Mouse (Mus musculus): ENCODE data around the gene Mymx. TPM values are rescaled to one million over a fixed set of nuclear protein-coding genes. Genes with fewer than 3 reads are reported as not detected.

The Mymx gene
- polyA plus RNA-seq (2016; fragmentation: Nextera tagmentation; extraction: Ambion mirVana), result 0.24 and 0.92 TPM in 2 replicates

GRCm38 (mm10) chr17:45601877-45602304, at the start of gene Mymx:
Gene Mymx, minus strand, starts transcription at chr17:45602102.
- H3K27me3 ChIP-seq (replicated peaks), result 0 out of 2 replicates have a peak, but pooled peaks cover 3% of the 10 kb centered on the region
- H3K4me2 ChIP-seq, result peak within 1 kb of the TSS; percentile 52
- H3K27ac ChIP-seq (ENCODE audit: poor library complexity, severe bottlenecking), result peak within 1 kb of the TSS; percentile 23; the same call in 1 of the 2 replicates
- WGBS, result 35% methylated on average over 6 of the region's 6 CpGs
- H3K4me3 ChIP-seq, result no peak within 1 kb of the TSS; the same call in 1 of the 2 replicates
- 0 out of 2 replicates have a peak, but pooled peaks have one; percentile 30 for ATAC-seq (ENCODE audit: insufficient number of reproducible peaks, low FRiP score)
- peaks cover 38% of the 10 kb centered on the region for H3K4me1 ChIP-seq (replicated peaks)
- H3K9ac ChIP-seq, result peak within 1 kb of the TSS; percentile 53
- no peaks in the 10 kb centered on the region for H3K36me3 ChIP-seq
- no peaks in the 10 kb centered on the region for H3K9me3 ChIP-seq (replicated peaks)

GRCm38 (mm10) chr17:45644185-45644584, 42.3 kb upstream of the Mymx start:
- Histone ChIP-seq H3K27ac (ENCODE audit: poor library complexity, severe bottlenecking) (no peak overlapping the region), H3K4me1 (replicated peaks) (peaks cover 4% of the 10 kb centered on the region; the same call in 1 of the 2 replicates), H3K36me3 (no peaks in the 10 kb centered on the region), H3K9me3 (replicated peaks) (0 out of 2 replicates have a peak, but pooled peaks cover 3% of the 10 kb centered on the region), H3K9ac (no peak overlapping the region), H3K27me3 (replicated peaks) (no peaks in the 10 kb centered on the region), H3K4me3 (no peak overlapping the region), H3K4me2 (no peak overlapping the region)
- no peak for ATAC-seq (ENCODE audit: insufficient number of reproducible peaks, low FRiP score)
- WGBS, result 91% methylated on average over 4 of the region's 4 CpGs

GRCm38 (mm10) chr17:45642701-45643100, 40.8 kb upstream of the Mymx start:
- H3K9ac ChIP-seq, result no peak overlapping the region
- WGBS, result 18% methylated on average over 12 of the region's 12 CpGs
- ATAC-seq (ENCODE audit: insufficient number of reproducible peaks, low FRiP score), result no peak
- no peaks in the 10 kb centered on the region for H3K27me3 ChIP-seq (replicated peaks)
- H3K4me1 ChIP-seq (replicated peaks), result peaks cover 4% of the 10 kb centered on the region; the same call in 1 of the 2 replicates
- H3K27ac ChIP-seq (ENCODE audit: poor library complexity, severe bottlenecking), result no peak overlapping the region
- H3K36me3 ChIP-seq, result no peaks in the 10 kb centered on the region
- no peak overlapping the region for H3K4me3 ChIP-seq
- H3K9me3 ChIP-seq (replicated peaks), result 0 out of 2 replicates have a peak, but pooled peaks cover 3% of the 10 kb centered on the region
- H3K4me2 ChIP-seq, result no peak overlapping the region

DNA sequence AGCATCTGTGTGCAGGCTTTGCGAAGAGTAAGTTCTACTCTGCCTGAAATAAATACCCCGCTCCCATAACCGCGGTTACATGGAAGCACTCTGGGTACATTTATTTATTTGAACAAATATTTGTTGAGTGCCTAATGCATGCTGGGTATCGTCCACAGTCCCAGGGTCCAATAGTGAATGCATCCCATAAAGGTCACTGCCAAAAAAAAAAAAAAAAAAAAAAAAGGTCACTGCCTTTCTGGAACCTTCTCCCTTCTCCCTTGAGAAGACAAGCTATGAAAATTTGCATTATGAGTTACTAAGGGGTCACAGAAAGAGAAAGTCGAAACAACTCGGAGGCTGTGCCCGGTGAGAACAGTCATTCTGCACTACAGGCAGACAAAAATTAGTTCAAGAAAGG, 40.1 kb upstream of the Mymx start:
- Histone ChIP-seq H3K4me3 (no peak overlapping the region), H3K36me3 (no peaks in the 10 kb centered on the region), H3K4me1 (replicated peaks) (peaks cover 4% of the 10 kb centered on the region; the same call in 1 of the 2 replicates), H3K9me3 (replicated peaks) (0 out of 2 replicates have a peak, but pooled peaks cover 3% of the 10 kb centered on the region), H3K27me3 (replicated peaks) (no peaks in the 10 kb centered on the region), H3K27ac (ENCODE audit: poor library complexity, severe bottlenecking) (no peak overlapping the region), H3K4me2 (no peak overlapping the region), H3K9ac (no peak overlapping the region)
- WGBS, result 88% methylated on average over 8 of the region's 8 CpGs
- ATAC-seq (ENCODE audit: insufficient number of reproducible peaks, low FRiP score), result no peak

GRCm38 (mm10) chr17:45638596-45639295, 36.8 kb upstream of the Mymx start:
- Histone ChIP-seq H3K27me3 (replicated peaks) (no peaks in the 10 kb centered on the region), H3K27ac (ENCODE audit: poor library complexity, severe bottlenecking) (no peak overlapping the region), H3K9me3 (replicated peaks) (no peaks in the 10 kb centered on the region), H3K4me1 (replicated peaks) (peaks cover 4% of the 10 kb centered on the region; the same call in 1 of the 2 replicates), H3K4me2 (no peak overlapping the region), H3K4me3 (no peak overlapping the region), H3K36me3 (no peaks in the 10 kb centered on the region), H3K9ac (no peak overlapping the region)
- WGBS, result 68% methylated on average over 16 of the region's 16 CpGs
- ATAC-seq (ENCODE audit: insufficient number of reproducible peaks, low FRiP score), result no peak

GRCm38 (mm10) chr17:45634033-45634432, 32.1 kb upstream of the Mymx start:
- Histone ChIP-seq H3K27me3 (replicated peaks) (no peaks in the 10 kb centered on the region), H3K36me3 (no peaks in the 10 kb centered on the region), H3K9me3 (replicated peaks) (no peaks in the 10 kb centered on the region), H3K4me1 (replicated peaks) (peaks cover 18% of the 10 kb centered on the region), H3K9ac (no peak overlapping the region), H3K4me3 (no peak overlapping the region), H3K4me2 (no peak overlapping the region), H3K27ac (ENCODE audit: poor library complexity, severe bottlenecking) (no peak overlapping the region)
- WGBS, result 72% methylated on average over 5 of the region's 5 CpGs
- no peak for ATAC-seq (ENCODE audit: insufficient number of reproducible peaks, low FRiP score)

DNA sequence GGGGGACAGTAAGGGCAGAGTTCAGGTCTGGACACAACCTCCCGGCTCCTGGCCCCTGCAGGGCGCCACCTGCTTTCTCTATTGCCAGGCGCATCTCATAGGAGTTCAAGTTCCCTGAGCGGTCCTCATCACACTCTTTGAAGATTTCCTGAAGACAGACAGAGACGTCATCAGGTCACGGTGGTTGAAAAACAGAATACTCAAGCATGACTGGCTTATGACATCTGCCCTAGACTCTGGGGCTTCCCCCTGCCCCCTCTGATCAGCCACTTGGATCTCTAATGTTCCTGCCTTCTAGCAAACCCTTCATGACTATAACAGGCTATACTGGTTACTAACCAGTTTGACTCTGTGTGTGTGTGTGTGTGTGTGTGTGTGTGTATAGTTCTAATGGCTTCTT, 30.0 kb upstream of the Mymx start:
- no peak for ATAC-seq (ENCODE audit: insufficient number of reproducible peaks, low FRiP score)
- Histone ChIP-seq H3K27ac (ENCODE audit: poor library complexity, severe bottlenecking) (no peak overlapping the region), H3K36me3 (no peaks in the 10 kb centered on the region), H3K9me3 (replicated peaks) (no peaks in the 10 kb centered on the region), H3K4me2 (no peak overlapping the region), H3K9ac (no peak overlapping the region), H3K27me3 (replicated peaks) (no peaks in the 10 kb centered on the region), H3K4me1 (replicated peaks) (peaks cover 21% of the 10 kb centered on the region), H3K4me3 (no peak overlapping the region)
- WGBS, result 81% methylated on average over 6 of the region's 6 CpGs

DNA sequence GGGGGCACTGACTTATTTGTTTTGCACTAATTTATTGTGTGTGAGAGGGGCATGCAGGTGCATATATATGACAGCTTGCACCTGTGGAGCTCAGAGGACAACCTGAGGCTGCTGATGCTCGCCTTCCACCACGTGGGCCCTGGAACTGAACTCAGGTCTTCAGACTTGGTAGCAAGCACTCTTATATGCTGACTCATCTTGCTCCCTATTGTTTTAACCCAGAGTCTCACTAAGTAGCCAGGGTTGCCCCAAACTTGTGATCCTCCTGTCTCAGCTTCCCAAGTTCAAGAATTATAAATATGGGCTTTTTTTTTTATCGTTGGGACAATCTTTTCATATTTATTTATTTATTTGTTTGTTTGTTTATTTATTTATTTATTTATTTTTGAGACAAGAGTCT, 29.1 kb upstream of the Mymx start:
- Histone ChIP-seq H3K27me3 (replicated peaks) (no peaks in the 10 kb centered on the region), H3K4me3 (no peak overlapping the region), H3K4me1 (replicated peaks) (peaks cover 26% of the 10 kb centered on the region), H3K27ac (ENCODE audit: poor library complexity, severe bottlenecking) (no peak overlapping the region), H3K36me3 (no peaks in the 10 kb centered on the region), H3K4me2 (peak overlapping the region; percentile 83; the same call in 1 of the 2 replicates), H3K9ac (no peak overlapping the region), H3K9me3 (replicated peaks) (no peaks in the 10 kb centered on the region)
- WGBS, result 53% methylated on average over 3 of the region's 3 CpGs
- no peak for ATAC-seq (ENCODE audit: insufficient number of reproducible peaks, low FRiP score)

DNA sequence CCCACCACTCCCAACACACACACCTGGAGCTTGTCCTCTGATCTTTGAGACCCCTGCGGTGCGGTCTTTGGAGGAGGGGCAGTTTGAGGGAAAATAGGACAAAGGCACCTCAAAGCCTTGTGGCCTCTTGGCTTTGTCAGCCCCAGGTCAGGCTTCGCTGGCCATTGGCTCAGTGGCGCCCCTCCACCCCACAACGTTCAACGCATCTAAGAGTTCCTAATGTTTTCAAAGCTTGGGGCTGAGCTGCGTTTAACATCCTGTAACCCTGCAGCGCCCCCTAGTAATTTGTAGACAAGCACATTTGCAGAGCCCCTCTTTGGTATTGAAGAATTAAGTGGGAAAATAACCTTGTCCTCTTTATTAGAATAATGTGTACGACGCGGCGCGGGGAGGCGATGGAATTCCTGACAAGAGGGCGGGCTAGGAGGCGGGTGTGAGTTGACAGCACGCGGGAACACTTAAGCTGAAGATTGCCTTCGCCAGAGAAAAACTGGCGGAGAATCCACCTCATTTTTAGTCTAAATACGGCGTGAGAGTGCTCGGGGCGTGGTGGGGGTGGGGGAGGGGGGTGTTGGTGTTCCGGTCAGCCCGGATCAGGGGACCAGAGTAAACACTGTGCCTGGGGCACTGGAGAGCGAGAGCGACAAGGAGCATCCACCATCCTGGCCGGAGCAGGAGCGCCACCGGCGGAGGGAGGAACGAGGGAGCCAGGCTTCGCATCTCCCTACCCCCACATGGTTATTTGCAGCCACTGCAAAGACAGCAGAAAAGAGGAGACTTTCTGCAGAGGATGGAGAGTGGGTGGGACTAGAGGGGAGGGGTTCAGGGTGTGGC, 28.2 kb upstream of the Mymx start:
- peak overlapping the region; percentile 62 for H3K9ac ChIP-seq
- peak overlapping the region; percentile 48 for H3K4me3 ChIP-seq
- ATAC-seq (ENCODE audit: insufficient number of reproducible peaks, low FRiP score), result peak; percentile 69
- 2% methylated on average over 34 of the region's 34 CpGs for WGBS
- H3K27ac ChIP-seq (ENCODE audit: poor library complexity, severe bottlenecking), result peak overlapping the region; percentile 53
- no peaks in the 10 kb centered on the region for H3K36me3 ChIP-seq
- peaks cover 26% of the 10 kb centered on the region for H3K4me1 ChIP-seq (replicated peaks)
- peak overlapping the region; percentile 83 for H3K4me2 ChIP-seq
- H3K9me3 ChIP-seq (replicated peaks), result no peaks in the 10 kb centered on the region
- no peaks in the 10 kb centered on the region for H3K27me3 ChIP-seq (replicated peaks)

- H3K27me3 ChIP-seq (replicated peaks), result no peaks in the 10 kb centered on the region
- peak; percentile 47; the same call in 1 of the 2 replicates for ATAC-seq (ENCODE audit: insufficient number of reproducible peaks, low FRiP score)
- peak overlapping the region; percentile 53 for H3K27ac ChIP-seq (ENCODE audit: poor library complexity, severe bottlenecking)
- WGBS, result 45% methylated on average over 13 of the region's 13 CpGs
- H3K9ac ChIP-seq, result peak overlapping the region; percentile 62; the same call in 1 of the 2 replicates
- H3K4me1 ChIP-seq (replicated peaks), result peaks cover 26% of the 10 kb centered on the region
- no peaks in the 10 kb centered on the region for H3K9me3 ChIP-seq (replicated peaks)
- H3K4me3 ChIP-seq, result peak overlapping the region; percentile 48; the same call in 1 of the 2 replicates
- peak overlapping the region; percentile 83 for H3K4me2 ChIP-seq
- H3K36me3 ChIP-seq, result no peaks in the 10 kb centered on the region
These were observed 27.3 kb upstream of the Mymx start for GRCm38 (mm10) chr17:45628885-45629855.
